Mouse (Mus musculus) telencephalon, adult 2 months (tissue): ENCODE data around the gene Mymk.

Experiments used
- DNase-seq: peaks from one replicate; pipeline ENCODE4 v3.0.0-alpha.2; 2011; ENCODE audit warnings: low read depth, low spot score

Gene Mymk

GRCm38 (mm10) chr2:27071978-27072377 lies at the start of gene Mymk:
Gene Mymk, minus strand, starts transcription at chr2:27072179.
- no peak for DNase-seq

- DNase-seq, result no peak
Measured at GRCm38 (mm10) chr2:27120241-27120641, 48.3 kb upstream of the Mymk start.

- DNase-seq, result no peak
Measured at GRCm38 (mm10) chr2:27119766-27120165, 47.8 kb upstream of the Mymk start.

- no peak for DNase-seq
Measured at GRCm38 (mm10) chr2:27118452-27118851, 46.5 kb upstream of the Mymk start.

GRCm38 (mm10) chr2:27114169-27114568 lies 42.2 kb upstream of the Mymk start:
- DNase-seq, result no peak

- no peak for DNase-seq
Measured at GRCm38 (mm10) chr2:27112585-27112984, 40.6 kb upstream of the Mymk start.

- peak; percentile 48 for DNase-seq
Measured at GRCm38 (mm10) chr2:27109052-27109451, 37.1 kb upstream of the Mymk start.

- DNase-seq, result no peak
Measured at GRCm38 (mm10) chr2:27108144-27108543, 36.2 kb upstream of the Mymk start.

- no peak for DNase-seq
Measured at GRCm38 (mm10) chr2:27106816-27107215, 34.8 kb upstream of the Mymk start.

- DNase-seq, result peak; percentile 63
Measured at GRCm38 (mm10) chr2:27103554-27103953, 31.6 kb upstream of the Mymk start.

- DNase-seq, result no peak
Measured at GRCm38 (mm10) chr2:27097776-27098175, 25.8 kb upstream of the Mymk start.

- no peak for DNase-seq
Measured at GRCm38 (mm10) chr2:27097241-27097656, 25.3 kb upstream of the Mymk start.

GRCm38 (mm10) chr2:27096341-27096981 lies 24.5 kb upstream of the Mymk start:
- peak; percentile 93 for DNase-seq

GRCm38 (mm10) chr2:27095178-27095577 lies 23.2 kb upstream of the Mymk start:
- no peak for DNase-seq

- no peak for DNase-seq
Measured at GRCm38 (mm10) chr2:27089238-27089637, 17.3 kb upstream of the Mymk start.

GRCm38 (mm10) chr2:27088700-27089099 lies 16.7 kb upstream of the Mymk start:
- DNase-seq, result no peak

- DNase-seq, result no peak
Measured at GRCm38 (mm10) chr2:27088071-27088644, 16.2 kb upstream of the Mymk start.

- no peak for DNase-seq
Measured at GRCm38 (mm10) chr2:27087581-27087980, 15.6 kb upstream of the Mymk start.

- no peak for DNase-seq
Measured at GRCm38 (mm10) chr2:27086483-27087010, 14.6 kb upstream of the Mymk start.

- no peak for DNase-seq
Measured at GRCm38 (mm10) chr2:27085801-27086200, 13.8 kb upstream of the Mymk start.

- DNase-seq, result no peak
Measured at GRCm38 (mm10) chr2:27084963-27085362, 13.0 kb upstream of the Mymk start.

GRCm38 (mm10) chr2:27083761-27084475 lies 11.9 kb upstream of the Mymk start:
- no peak for DNase-seq

GRCm38 (mm10) chr2:27079649-27080048 lies 7.7 kb upstream of the Mymk start:
- no peak for DNase-seq
